ENCODE assay signal across 8 mouse cellular contexts in genomic region chr10:77082453-77082852, GRCm38 (mm10). TPM values are rescaled to one million over a fixed set of nuclear protein-coding genes. Genes with fewer than 3 reads are reported as not detected.
DNase-seq lines count a peak whose midpoint lies in the region.

No protein-coding gene starts in this region.

- DNase-seq in CD4-positive helper T cell, adult 2 months (ENCODE audit: low read depth, low spot score) = peak; percentile 61
- peak; percentile 25 for DNase-seq in T-cell, adult 2 months (ENCODE audit: low spot score)
- DNase-seq in cerebellum, postnatal 10 days = peak; percentile 90 to 92
- peak; percentile 76 for DNase-seq in gastrocnemius, postnatal 10 days
- peak; percentile 56 to 84 for DNase-seq in layer of hippocampus, adult 8-10 months (ENCODE audit: low spot score in 2 of 2)
- DNase-seq in lung, postnatal 10 days = peak; percentile 85
- peak; percentile 78 to 84 for DNase-seq in right cerebral cortex, postnatal 10 days (ENCODE audit: low spot score in 2 of 2)
- peak; percentile 74 for DNase-seq in urinary bladder, postnatal 25 days (ENCODE audit: low spot score)

RNA-seq across cellular contexts. Expression of gene Slc19a1, which starts 50.4 kb away (rescaled TPM):
- 1 to 10 TPM; 6.5 to 7.0 TPM for total RNA-seq in gastrocnemius, postnatal 10 days (2021)
- 10 to 100 TPM; 17.4 to 28.6 (median 22.8) TPM for total RNA-seq in layer of hippocampus, adult 8-10 months (2022)

Comparison
In these comparisons a context has a peak if more than half of its experiments do, and no peak if none do; other contexts are left out.
1. Peak in every context shown above with its lines: DNase-seq.
2. DNase-seq: peak in every context shown above with its lines; median percentile 91 in cerebellum, postnatal 10 days; 85 in lung, postnatal 10 days; 81 in right cerebral cortex, postnatal 10 days; 76 in gastrocnemius, postnatal 10 days; 74 in urinary bladder, postnatal 25 days; 70 in layer of hippocampus, adult 8-10 months; 61 in CD4-positive helper T cell, adult 2 months; 25 in T-cell, adult 2 months.